8 mouse cellular contexts compared by ENCODE assay signal in genomic region chr6:53470559-53470958, GRCm38 (mm10).
A peak's percentile ranks its signal among the peaks of the same experiment; 100 is the strongest.
DNase-seq lines count a peak whose midpoint lies in the region; ATAC-seq lines count a peak whose summit lies in the region.

No protein-coding gene starts in this region.

- DNase-seq in heart, adult 18-20 months, result peak; percentile 48 to 52
- DNase-seq in heart, adult 8-10 months (ENCODE audit: low spot score), result no peak
- peak; percentile 59 to 76 for DNase-seq in cerebellum, postnatal 10 days
- peak; percentile 11 for DNase-seq in kidney, adult 11 months
- peak; percentile 69 for DNase-seq in lung, postnatal 10 days
- no peak for DNase-seq in ovary, postnatal 14 days (ENCODE audit: low spot score)
- no peak for DNase-seq in urinary bladder, adult 18-20 months (ENCODE audit: low spot score in 2 of 2)

- no peak for ATAC-seq in megakaryocyte, adult 5-6 weeks (ENCODE audit: poor library complexity, severe bottlenecking)

Comparison
In these comparisons a context has a peak if more than half of its experiments do, and no peak if none do; other contexts are left out.
1. DNase-seq: peak in heart, adult 18-20 months (2 of 2), cerebellum, postnatal 10 days (2 of 2), kidney, adult 11 months (single experiment) and lung, postnatal 10 days (single experiment); none in heart, adult 8-10 months (single experiment), ovary, postnatal 14 days (single experiment) and urinary bladder, adult 18-20 months (0 of 2).